Mouse (Mus musculus): ENCODE measurements around the gene 1700028K03Rik.

1700028K03Rik gene

GRCm38 (mm10) chr5:107534581-107534980 lies at the start of gene 1700028K03Rik:
TSS of gene 1700028K03Rik (plus strand) at chr5:107534709.
- DNase-seq (ENCODE audit: extremely low read depth, insufficient read length, low spot score) = no peak

DNA sequence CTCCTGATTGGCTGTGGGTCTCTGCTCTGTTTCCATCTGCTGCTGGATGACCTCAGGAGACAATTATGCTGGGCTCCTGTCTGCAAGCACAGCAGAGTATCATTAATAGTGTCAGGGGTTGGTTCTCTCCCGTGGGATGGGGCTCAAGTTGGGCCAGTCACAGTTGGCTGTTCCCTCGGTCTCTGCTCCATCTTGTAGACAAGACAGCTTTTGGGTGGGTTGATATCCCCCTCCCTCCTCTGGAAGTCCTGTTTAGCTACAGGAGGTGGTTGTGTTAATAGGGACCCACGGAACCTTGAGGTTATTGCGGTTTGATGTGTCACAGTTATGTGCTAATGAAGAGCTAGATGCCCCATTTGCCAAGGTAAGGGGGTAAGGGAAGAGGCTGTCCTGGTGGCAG lies 45.5 kb upstream of the 1700028K03Rik start:
- DNase-seq (ENCODE audit: extremely low read depth, insufficient read length, low spot score) = no peak

- no peak for DNase-seq (ENCODE audit: extremely low read depth, insufficient read length, low spot score)
Observed at GRCm38 (mm10) chr5:107491036-107491435, 43.5 kb upstream of the 1700028K03Rik start.

DNA sequence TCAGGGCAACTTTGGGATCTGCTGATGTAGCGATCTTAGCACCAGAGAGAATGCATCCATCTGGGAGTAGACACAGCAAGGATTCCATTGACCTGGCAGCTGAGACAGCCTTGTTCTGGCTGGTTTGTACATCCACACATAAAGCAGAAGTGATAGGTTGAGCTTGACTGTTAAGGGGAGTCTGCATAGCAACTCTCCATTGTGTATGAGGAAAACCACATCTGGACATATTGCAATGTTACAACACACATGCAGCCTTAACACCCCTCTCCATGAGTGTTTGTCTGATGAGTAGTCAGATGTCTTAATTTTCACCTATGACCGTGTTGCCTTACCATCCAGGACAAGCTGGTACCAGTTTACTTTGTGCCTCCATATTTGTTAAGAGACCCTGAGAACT lies 42.0 kb upstream of the 1700028K03Rik start:
- no peak for DNase-seq (ENCODE audit: extremely low read depth, insufficient read length, low spot score)

- DNase-seq (ENCODE audit: extremely low read depth, insufficient read length, low spot score) = no peak
Observed at GRCm38 (mm10) chr5:107494759-107495158, 39.8 kb upstream of the 1700028K03Rik start.

DNA sequence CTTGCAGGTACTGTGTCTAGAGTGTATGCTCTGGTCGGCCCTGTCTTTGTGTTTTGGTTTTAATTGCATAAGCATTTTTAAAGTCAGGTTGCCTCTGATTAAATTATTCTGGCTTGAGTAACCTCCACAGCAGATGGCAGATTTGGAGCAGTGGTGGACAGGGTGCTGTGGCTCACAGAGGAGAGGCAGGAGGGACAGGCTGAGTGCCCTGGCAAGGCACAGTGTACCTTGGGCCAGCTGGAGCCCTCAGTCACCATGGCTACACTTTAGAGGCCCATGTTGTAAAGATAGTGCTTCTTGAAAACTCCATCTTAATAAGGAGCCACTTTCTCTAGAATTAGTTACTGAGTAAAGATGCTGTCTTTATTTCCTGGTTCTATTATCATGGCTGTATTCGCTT lies 38.5 kb upstream of the 1700028K03Rik start:
- no peak for DNase-seq (ENCODE audit: extremely low read depth, insufficient read length, low spot score)

DNA sequence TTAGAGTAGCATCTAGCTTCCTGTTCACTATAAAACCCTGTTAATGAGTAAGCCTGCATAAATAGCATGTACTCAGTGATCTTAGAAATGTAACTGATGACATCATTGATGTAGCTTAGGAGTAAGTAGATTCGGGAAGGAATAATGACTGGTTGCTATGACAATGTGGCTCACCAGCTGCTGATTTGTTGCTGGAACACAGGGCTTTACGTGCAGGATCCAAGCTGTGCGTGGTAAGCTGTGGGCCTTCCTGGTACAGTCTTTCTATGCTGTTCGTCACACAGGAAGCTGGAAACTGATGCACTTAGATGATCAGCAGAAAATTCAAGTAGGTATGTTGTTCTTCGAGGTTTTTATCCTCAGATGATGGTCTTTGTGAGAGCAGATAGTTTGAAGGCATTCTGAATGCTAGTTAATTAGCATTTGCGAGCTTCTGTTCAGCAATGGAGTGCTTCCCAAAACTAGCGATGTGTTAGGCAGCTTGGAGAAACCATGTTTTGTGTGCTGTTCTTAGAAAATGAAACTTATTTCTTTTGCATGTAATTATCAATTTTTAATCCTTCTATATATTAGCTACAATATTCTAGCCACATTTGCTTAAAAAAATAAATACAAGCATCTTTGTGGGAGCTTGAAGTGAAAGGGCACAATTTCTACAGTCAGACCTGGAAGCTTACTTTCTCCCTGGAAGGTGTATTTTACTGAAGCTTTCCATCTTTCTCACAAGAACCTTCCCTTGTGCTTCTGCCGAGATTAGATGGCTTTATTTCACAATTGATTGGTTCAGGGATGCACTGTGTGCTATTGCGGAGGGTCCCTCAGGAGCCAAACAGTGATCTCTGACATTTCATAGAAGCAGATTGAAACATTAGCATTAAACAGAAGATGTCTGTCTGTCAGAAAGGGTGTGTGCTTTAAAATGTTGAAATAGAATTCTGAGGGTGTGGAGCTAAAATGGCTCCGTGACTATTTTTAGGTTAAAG lies 36.7 kb upstream of the 1700028K03Rik start:
- no peak for DNase-seq (ENCODE audit: extremely low read depth, insufficient read length, low spot score)

DNA sequence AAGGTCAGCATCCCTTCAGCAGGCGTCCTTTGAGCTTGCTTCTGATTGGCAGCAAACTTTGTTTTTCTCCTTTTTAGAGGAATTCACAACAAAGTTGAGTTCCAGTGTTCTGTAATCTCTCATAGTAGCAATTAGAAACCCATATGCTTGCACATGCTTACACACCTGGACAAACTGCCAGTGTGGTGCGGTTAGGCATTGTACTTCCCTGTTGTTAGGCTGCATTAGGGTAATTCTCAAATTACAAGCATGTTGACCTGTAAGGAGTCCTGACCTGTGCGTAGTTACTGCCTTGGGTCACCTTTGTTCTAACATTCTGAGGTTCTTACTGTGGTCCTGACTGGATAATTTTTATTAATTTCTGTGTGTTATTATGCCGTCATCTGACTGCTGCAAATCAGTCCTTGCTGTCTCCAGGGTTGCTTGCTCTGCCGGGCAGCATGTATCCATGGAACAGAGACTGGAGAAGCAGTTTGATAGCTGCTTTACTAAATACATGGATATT lies 35.7 kb upstream of the 1700028K03Rik start:
- no peak for DNase-seq (ENCODE audit: extremely low read depth, insufficient read length, low spot score)

- DNase-seq (ENCODE audit: extremely low read depth, insufficient read length, low spot score) = no peak
Observed at GRCm38 (mm10) chr5:107499891-107500535, 34.5 kb upstream of the 1700028K03Rik start.

- DNase-seq (ENCODE audit: extremely low read depth, insufficient read length, low spot score) = no peak
Observed at GRCm38 (mm10) chr5:107500741-107501140, 33.8 kb upstream of the 1700028K03Rik start.

GRCm38 (mm10) chr5:107507321-107507720 lies 27.2 kb upstream of the 1700028K03Rik start, which contains the start of gene Gm42669:
TSS of gene Gm42669 (plus strand) at chr5:107507621.
- DNase-seq (ENCODE audit: extremely low read depth, insufficient read length, low spot score) = no peak

GRCm38 (mm10) chr5:107510503-107510902 lies 24.0 kb upstream of the 1700028K03Rik start:
- DNase-seq (ENCODE audit: extremely low read depth, insufficient read length, low spot score) = no peak

DNA sequence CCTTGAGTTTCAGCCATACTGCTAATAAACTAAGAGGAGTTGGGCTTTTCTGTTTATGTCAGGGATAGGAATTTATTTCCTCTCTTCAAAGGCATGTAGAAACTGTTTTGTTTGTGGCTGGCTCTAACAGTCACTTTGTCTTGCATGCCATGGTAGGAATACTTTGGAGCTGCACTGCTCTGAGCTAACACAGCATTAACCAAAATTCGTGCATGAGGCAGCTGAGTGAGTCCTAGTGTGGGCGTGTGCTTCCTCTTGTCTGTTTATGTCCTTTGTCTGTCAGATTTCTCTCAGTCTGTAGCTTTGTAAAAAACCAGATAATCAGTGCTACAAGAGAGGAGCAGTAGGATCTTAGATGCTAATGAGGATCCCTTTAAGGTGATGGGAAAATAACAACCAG lies 23.2 kb upstream of the 1700028K03Rik start:
- no peak for DNase-seq (ENCODE audit: extremely low read depth, insufficient read length, low spot score)

- peak; percentile 35 for DNase-seq (ENCODE audit: extremely low read depth, insufficient read length, low spot score)
Observed at GRCm38 (mm10) chr5:107513583-107513982, 20.9 kb upstream of the 1700028K03Rik start.

DNA sequence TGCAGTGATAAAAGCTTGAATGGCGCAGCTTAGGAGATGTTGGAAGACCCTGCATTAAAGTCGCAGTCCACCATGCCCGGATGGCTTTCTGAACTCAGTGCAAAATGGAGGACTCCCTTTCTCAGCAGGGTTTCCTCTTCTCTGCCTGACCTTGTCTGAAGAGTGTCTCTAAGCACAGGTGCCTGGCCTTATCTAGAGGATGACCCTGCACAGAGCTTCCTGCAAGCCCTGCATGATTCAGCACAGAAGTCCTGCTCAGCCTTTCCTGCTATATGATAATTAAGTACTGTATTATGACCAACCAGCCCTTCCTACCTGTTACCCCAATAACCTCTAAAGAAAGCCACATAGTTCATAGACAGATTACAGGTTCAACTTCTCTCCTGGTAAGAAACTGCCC lies 19.1 kb upstream of the 1700028K03Rik start:
- DNase-seq (ENCODE audit: extremely low read depth, insufficient read length, low spot score) = no peak

DNA sequence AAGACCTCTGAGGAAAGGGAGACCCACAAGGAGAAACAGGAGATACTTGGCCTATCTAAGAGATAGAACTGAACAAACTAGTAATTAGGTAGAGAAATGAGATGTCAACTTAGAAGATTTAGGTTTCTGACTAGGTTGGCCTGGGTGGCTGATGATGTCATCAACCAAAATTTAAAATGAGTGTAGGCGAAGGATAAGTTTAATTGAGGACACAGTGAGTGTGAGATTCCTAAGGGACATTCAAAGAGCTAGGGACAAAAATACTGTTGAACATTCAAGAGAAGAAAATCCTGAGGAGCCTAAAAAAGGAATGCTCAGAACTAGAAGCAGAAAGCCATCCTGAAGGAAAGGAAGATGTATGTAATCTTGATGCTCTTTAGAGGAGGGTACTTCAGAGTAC lies 18.4 kb upstream of the 1700028K03Rik start:
- no peak for DNase-seq (ENCODE audit: extremely low read depth, insufficient read length, low spot score)

DNA sequence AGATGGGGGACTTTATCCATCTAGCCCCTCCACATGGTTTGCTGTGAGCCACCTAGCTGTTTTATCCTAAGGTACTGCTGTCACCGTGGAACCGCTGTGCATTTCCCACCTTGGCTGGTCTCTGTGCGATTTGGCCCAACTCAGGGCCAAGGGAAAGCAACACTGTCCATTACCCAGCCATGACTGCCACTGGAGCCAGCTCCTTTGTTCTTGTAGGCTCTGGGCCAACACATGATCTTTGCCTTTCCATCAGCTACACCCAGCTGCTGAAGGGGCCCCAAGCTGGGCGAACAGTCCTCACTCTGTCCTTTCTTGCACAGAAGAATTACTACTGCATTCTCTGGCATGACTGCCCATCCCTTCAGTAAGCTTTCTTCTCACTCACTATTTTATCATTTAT lies 15.9 kb upstream of the 1700028K03Rik start:
- DNase-seq (ENCODE audit: extremely low read depth, insufficient read length, low spot score) = no peak

DNA sequence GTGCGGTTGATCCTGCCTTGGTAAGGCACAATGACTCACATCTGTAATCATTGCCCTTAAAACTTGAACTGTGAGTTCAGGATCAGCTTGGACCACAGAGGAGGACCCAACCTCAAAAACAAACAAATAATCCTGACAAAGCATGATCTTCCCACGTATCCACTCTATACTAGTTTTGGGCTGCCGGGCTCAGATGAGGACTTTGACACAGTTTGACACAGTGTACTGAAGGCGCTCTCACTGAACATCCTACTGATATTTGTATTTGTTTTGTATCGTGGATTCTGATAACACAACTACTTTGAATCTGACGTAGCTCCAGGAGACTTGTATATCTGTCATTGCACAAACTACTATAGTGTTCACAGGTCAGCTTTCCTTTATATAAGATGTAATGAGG lies 13.1 kb upstream of the 1700028K03Rik start:
- DNase-seq (ENCODE audit: extremely low read depth, insufficient read length, low spot score) = no peak

- DNase-seq (ENCODE audit: extremely low read depth, insufficient read length, low spot score) = no peak
Observed at GRCm38 (mm10) chr5:107521897-107522296, 12.6 kb upstream of the 1700028K03Rik start.

DNA sequence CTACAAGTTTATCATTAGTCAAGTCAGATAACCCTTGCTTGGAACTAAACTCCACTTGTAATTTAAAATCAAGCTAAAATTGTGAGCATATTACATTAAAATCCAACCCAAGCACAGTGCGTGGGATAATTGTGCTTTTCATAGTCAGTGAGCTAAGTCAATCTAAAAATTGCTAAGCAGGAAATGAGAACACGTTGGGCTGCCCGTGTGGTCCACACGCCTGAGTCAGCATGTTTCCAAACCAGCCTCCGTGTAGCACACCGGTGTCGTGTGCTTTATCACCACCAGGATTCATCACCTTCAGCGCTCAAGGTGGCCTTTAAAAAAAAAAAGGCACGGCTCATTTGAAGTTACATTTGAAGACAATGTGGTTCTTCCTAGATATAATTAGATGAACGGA lies 10.2 kb upstream of the 1700028K03Rik start:
- DNase-seq (ENCODE audit: extremely low read depth, insufficient read length, low spot score) = no peak

- DNase-seq (ENCODE audit: extremely low read depth, insufficient read length, low spot score) = no peak
Observed at GRCm38 (mm10) chr5:107528856-107529255, 5.7 kb upstream of the 1700028K03Rik start.

DNA sequence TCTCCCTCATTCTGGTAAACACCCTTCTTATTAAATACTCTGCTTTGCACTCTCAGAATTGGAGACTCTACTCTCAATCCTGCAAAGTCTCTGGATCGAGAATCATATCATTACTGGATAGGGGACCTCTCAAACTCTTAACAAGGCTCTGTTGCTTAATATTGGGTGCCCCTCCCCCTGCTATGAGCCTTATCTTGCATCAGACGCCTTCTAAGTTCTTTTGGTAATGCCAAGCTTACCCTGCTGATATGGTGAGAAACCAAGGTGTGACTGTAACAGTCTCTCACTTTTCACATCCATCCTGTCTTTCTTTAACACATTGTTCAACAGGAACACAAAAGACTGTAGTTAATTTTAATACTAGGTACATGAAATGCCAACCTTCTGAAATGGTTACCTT lies 919 bp upstream of the 1700028K03Rik start:
- no peak for DNase-seq (ENCODE audit: extremely low read depth, insufficient read length, low spot score)

Data from 3134 (cell line).